Mouse (Mus musculus) thymus, postnatal 10 days (tissue): ENCODE measurements around the gene Efcc1.

Experiments
- DNase-seq, 2 experiments: peaks; one replicate each; pipeline ENCODE4 v3.0.0; 2021; ENCODE audit warnings: low spot score in 2 of 2

The Efcc1 gene

DNA sequence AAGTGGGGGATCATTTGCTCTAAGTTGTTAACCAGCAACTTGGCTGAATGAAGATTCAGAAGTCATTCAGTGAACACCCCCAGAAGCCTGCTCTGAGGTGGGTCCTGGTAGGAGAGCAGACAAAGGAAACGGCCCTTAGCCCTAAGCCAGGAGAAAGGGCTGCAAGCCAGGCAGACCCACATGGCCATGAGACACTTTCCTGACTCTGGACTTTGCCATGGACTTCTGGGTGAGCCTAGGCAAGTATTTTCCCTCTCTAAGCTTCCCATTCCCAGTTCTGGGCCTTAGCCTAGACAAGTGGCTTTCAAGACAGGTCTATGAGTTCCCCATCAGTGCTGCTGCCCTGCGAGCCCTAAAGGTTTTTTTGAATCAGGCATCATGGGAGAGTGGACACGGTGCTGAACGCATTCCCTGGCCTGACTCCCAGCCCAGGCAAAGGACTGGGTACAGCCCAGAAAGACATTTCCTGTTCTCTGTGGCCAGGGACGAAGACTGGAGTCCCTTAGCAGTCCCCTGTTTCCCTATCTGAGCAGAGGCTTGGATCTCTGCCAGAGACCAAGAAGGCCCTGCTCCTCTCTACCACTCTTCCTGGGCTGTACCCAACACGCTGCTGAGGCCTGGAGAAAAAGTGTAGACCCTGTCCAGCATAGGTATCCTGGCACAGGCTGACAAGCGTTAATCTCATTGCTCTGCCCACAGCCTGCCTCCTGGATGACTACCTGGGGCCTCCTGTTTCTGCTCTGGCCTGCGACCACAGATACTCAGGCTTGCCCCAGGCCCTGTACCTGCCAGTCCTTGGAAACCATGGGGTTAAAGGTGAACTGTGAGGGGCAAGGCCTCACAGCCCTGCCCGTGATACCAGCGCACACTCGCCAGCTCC lies 47.9 kb downstream of the Efcc1 start:
- no peak for DNase-seq

DNA sequence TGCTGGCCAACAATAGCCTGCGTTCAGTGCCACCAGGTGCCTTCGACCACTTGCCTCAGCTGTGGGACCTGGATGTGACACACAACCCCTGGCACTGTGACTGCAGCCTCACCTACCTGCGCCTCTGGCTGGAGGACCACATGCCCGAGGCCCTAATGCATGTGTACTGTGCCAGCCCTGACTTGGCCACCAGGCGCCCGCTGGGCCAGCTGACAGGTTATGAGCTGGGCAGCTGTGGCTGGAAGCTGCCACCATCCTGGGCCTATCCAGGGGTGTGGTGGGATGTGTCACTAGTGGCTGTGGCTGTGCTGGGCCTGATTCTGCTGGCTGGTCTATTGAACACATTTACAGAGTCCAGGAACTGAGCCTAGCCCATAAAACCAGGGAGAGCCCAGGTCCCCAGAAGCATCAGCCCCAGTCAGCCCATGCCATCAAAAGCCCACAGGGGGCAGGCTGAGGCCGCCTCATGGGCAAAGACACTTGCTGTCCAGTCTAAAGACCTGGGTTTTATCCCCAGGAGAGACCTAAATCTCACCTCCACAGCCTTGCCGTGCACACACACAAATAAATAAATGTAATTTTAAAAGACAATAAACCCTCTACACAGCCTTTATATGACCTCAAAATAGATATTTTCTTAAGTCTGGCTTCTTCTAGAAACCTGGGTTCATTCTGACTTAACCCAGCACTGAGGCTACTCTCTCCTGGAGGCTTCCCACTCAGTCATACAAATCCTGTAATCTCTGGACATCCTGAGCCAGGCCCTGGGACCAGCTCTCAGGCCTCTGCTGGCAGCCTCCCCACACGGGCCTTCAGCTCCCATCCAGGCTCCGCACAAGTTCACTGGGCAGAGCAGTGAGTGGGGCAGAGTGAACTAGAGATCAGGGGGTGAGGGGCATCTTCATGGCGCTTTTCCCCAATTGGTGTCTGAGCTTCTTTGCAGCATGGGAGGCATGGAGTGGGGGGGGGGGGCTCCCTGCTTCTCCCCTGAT lies 48.8 kb downstream of the Efcc1 start:
- DNase-seq = no peak

DNA sequence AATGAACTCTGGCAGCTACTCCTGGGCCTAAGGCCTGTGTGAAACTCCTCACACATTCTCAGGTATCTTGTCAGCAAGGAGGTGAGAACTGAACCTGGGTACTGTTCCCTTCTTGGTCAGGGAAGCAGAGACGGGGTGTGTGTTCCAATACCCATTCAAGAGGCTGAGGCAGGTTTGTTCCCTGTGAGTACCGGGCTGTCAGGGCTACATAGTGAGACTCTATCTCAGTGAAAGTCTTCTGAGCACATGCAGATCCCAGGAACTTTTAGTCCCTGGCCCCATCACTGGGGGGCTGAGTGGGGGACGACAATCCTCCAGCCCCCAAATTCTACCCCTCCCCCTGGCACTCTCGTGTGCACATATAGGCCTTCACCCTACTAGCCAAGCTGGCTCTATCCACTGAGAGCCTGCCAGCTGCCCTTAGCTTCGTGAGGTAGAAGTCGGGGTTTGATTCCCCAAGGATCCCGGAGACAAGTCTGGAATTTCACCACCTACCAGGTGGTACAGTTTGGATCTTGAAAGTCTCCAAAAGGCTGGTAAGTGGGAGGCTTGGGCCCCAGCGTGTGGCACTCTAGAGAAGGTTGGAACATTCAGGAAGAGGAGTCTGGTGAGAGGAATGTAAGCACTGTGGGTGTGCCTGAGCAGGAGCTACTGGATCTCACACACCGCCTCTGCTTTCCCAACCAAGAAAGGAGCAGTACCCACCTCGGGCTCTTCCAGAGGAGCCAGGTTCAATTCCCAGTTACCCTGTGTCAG lies 50.1 kb downstream of the Efcc1 start:
- no peak for DNase-seq

DNA sequence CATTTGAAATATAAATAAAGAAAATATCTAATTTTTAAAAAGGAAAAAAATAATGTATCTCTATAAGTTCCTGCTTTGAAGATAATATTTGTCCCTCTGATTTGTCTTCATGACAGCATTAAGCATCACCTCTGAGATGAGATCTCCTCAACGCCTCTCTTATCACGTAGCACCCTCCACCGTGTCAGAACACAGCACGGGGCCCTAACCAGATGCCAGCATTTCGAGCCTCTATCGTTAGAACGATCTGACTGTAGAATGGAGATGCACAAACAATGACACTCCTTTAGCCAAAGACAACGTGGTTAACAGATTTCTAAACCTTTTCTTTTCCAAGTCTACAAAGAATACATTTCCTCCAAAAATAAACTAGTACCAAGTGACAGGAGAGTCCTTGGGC lies 53.4 kb downstream of the Efcc1 start:
- DNase-seq = no peak

DNA sequence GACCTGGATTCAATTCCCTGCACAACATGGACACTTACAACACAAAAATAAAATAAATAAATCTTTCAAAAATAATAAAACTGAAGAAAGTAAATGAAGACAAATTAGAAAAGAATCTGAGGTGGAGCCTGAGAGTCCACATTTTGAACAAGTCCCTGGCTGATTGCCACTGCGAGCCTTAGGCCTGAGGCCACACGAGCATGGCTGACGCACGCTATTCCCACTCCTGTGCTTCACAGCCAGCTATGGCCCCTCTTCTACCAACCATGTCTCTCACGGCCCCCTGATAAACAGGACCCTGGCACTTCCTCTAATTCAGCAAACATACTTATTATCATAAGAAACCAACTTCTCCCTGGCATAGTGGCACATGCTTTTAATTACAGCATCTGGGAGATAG lies 56.0 kb downstream of the Efcc1 start:
- no peak for DNase-seq

DNA sequence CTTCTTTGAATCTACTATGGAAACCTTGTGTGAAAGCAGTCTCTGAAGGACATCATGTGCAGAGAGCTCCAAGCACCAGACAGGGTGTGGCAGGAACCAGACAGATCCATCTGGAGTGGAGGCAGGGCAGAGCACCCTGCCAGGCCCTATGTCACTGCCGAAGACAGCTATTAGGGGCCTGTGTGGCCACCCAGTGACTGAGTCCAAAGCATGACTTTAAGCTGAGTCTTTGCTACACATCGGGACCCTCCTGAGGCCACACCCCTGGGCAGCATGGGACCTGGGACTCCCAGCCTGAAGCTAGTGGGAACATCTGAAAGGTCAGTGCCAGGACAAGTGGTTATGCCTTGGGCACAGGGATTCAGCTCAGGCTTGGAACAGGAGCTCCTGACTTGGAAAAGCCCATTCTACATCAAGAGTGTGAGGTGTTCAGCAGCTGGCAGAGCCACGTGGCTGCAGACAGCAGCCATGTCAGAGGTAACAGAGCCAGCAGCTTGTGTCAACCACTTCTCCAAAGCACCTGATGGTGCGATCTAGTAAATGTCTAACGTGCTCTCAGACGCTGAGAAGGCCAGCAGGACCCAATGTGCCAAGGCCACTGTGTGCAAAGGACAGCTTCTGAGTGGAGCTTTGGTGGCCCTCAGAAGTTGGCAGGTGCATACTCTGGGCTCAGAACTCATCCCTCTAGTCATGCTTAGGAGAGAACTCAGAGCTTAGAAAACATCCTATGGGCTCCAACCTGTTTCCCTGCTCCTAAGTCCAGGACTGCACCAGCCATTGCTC lies 56.6 kb downstream of the Efcc1 start:
- DNase-seq = no peak

DNA sequence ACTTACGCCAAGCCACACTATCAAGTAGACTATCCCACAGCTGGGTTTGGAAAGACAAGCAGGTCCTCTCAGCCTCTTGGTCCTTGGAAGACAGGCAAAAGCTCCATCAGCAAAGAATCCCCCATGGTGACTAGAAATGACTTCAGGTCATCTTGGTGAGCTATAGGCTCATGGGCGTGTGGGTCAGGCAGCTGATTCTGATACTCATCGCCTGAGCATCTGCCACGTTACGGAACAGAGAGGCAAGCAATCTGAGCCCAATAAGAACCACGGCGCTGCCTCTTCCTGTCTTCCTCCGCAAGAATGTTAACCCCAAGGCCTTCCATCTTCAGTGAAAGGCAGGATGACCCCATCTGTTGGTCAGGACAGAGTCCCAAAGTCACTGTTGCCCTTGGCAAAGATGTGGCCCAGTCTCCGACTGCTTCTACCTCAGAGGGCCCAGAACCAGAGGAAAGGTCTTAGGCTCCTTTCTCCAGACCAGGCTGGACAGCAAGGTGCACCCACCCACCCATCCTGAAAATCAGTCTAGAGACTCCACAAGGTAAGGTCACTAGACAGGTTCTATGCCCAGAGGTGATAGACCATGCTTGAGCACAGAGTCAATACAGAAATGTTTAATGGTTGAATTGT lies 57.7 kb downstream of the Efcc1 start:
- DNase-seq = no peak

DNA sequence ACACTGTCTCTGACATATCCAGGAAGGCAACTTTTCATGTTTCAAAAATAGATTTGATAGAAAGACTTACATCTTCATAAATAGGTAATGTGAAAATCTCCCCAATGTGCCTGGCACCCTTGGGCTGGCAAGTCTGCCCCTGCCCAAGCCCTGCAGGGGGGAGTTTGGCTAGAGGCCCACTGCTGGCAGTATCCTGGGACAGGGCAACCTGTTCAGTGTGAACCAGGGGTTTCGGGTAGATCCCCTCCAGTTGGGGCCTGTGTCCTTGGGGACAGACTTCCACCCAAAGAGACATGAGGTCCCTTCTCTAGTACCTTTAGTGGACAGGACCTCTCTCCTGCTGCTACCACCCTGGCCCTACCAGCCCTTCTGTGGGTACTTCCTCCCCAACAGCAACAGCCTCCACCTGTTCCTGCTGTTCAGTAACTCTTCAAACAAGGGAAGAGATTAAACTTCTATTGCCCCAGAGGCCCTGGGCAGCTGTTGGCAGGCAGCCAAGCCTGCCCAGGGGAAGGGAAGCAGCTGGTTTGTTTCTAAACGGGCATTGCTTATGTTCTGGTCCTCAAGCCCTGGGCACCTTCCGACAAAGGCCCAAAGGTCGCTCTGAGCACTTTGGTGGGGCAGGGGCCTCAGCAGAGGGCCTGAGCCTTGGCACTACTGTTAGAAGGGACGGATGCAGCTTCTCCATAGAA lies 58.4 kb downstream of the Efcc1 start:
- no peak for DNase-seq

DNA sequence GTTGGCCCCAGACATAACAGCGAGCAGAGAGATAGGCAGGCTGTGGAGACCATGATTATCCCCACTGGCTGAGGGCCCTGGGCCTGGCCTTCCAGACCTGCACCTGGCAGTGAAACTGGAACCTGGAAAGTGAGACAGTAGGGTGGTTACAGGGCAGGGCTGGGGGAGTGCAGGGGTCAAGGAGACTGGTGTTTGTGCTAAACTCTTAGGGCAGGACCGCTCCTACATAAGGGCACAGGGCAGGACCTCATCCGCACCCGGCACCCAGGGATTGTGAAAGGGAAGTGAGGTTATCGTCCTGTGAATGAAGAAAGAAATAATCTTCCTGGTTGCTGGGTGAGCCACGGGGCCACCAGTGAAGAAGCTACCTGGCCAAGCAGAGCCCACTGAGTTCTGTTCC lies 59.1 kb downstream of the Efcc1 start:
- DNase-seq = no peak

DNA sequence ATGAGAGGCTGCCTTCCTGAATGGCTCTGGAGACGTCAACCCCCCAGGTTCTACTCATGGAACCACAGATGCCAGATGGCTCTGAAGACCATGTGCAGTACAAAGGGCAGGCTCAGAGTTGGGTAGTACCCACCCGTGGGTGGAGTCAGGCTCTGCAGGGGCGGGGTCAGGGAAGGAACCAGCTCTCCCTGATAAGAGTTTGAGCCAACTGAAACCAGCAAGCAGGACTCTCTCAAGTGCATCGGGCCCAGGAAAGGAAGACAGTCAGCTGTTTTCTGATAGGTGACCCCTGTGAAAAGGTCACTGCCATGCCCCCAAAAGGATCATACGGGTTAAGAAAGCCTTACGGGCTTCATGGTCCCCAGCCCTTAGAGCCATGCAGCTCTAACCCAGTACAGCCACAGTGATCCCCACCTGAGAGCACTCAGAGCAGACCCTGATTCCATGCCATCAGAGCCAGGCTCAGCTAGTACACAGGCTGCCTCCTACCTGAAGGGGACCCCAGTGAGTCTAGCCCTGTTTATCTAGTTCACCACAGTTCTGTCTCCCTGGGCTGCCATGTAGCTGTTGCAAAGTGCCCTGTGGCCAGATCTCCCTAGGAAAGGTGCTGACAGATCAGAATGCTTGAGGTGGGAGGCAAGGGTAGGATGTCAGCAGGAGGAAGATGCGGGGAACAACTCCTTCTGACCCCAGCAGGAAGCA lies 60.3 kb downstream of the Efcc1 start:
- DNase-seq = peak in 1 of 2 experiments; percentile 17

DNA sequence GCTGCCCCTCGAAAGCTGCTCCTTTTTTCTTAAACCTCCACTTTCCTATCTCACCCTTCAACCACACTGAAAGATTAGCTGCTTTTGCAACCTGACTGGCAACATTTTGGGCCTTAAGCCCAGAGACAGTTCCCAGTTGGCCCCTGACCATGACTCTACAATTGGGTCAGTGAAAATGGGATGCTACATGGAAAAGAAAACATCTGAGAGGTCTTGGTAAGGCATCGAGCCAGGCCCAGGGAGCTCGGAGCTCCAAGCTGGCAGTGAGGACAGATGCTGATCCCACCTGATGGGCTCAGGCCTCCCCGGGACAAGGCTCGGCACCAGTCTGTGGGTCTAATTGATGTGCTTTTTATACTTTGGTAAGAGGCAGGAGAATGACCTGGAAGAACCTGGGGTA lies 61.2 kb downstream of the Efcc1 start:
- no peak for DNase-seq

DNA sequence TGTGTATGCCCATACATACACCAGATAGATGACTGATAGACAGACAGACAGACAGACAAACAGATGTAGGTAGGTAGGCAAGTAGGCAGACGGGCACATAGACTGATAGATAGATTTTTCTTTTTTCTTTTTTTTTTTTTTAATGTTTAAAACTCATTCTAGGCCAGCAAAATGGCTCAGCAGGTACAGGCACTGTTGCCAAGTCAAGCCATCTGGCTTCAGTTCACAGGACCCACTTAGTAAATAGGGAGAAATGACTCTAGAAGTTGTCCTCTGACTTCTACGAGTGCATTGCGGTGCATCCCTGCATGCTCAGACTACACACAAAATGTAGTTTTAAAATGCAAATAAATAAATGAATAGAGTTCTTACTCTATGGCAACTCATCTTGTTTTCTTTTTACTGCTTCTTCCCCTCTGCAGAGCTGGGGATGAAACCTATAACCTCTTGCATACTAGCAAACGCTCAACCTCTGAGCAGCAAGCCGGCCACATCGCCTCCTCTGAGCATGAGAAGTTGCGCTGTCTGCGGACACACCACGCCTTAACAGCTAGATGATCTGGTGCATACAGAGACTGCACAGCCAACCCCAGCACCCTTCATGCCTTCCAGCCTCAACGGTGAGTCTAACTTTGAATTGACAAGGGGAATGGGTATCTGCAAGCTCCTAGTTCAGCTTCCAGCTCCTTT lies 63.3 kb downstream of the Efcc1 start:
- DNase-seq = no peak

DNA sequence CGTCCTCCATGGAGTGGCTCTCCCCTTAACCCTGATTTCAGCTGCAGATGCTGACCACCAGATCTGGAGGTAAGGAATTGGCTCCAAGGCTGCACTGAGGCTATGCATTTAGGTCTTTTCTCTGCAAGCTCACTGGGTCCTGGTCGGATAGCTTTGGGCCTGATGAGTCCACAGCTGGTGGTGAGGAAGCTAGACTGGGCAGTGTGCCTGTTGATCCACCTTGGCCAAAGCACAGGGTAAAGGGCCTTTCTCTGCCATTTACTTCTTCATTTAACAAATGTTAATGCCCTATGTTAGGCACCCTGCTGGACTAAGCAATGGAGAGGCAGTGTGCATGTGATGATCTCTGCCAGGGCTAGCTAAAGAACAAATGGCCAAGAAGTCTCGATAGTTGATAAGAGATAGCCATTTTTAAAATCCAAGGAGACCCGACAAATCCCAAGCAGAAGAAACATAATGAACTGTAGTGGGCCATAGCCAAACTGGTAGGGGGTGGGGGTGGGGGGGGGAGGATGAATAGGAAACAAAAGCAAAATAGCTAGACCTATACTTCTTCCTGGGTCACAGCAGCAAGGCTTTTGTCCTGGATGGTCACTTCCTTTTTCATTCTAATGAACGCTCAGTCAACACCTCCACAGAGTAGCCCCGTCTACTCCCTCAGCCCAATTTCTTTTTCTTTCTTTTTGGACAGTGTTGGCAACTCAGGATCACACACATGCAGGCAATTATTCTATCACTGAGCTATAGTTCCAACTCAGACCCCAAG lies 64.9 kb downstream of the Efcc1 start:
- DNase-seq = no peak

DNA sequence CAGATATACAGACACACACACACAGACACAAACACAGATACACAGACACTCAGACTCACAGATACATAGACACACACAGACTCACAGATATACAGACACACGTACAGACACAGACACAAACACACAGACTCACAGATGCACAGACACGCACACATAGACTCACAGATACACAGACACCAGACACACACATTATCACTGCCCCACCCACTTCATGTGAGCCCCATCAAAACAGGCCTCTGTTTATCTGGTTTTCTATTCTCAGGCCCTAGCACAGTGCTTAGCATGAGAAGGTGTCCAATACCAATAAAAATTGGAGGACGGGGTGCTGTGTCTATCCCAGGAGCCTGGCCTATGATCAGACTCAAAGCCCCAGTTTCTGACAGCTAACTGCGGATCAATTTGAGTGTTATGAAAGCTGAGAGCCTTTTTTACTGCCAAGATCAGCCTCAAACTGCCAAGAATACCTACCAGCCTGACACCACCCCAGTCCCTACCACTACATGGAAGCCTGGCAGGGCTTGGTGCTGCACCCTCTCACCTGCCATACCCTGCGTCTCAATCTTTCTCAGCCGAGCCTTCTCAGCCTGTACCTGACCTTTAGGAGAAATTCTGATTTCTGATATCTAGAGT lies 65.7 kb downstream of the Efcc1 start:
- no peak for DNase-seq

DNA sequence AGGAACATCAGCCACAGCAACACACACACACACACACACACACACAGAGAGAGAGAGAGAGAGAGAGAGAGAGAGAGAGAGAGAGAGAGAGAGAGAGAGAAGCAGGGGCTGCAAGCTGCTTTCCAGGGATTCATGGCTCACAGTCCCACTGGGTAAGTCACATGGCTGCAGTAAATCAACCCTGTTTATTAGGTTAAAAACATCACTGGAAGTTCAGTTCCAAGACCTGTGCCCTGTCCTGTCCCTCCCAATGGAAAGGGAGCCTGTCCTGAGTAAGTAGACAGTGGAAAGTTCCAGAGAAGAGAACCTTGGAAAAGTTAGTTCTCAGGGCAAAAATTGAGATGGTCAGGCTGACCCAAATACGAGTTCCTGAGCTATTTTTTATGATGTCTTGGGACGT lies 66.7 kb downstream of the Efcc1 start:
- DNase-seq = no peak

DNA sequence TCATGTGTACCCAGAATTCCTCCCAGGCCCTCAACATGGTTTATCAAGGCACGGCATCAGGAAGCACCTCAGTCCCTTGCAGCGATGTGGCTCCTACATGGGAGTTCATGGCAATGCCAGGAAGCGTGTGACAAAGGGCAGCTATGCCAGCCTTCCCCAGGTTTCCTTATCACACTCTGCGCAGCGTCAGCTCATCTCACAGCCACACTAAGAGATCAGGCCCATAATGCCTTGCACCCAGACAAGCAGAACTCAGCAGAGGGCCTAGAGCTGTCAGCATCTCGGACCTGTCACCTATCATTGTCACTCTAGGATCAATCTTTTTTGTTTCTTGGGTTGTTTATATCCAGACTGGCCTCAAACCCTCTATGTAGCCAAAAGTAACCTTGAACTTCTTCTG lies 68.9 kb downstream of the Efcc1 start:
- no peak for DNase-seq

DNA sequence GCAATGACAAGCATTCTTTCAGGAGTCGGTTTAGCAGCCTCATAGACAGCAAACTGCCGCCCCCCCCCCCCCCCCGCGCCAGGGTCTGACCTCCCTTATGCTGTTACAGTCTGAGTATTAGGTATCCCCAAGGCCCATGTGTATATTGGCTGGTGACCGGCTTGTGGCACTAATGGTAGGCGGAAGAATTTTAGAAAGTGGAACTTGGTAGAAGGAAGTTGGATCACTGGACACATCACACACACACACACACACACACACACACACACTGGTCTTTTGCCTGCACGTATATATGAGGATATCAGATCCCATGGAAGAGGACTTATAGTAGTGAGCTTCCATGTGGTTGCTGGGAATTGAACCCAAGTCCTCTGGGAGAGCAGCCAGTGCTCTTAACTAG lies 71.8 kb downstream of the Efcc1 start:
- DNase-seq = no peak

DNA sequence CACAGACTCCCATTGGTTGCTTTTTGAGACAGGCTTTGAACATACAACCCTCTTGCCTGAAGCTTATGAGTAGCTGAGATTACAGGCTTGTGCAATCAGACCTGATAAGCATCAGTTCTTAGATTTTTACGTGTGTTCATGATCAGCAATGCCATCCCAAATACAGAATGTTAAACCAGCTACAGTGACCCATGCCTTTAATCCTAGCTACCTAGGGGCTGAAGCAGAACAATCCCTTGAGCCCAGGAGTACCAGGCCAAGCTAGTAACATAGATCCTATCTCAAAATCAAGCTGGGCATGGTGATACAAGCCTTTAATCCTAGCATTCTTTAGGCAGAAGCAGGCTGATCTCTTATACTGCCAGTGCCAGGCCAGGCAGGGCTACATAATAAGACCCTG lies 73.4 kb downstream of the Efcc1 start:
- DNase-seq = no peak
